Mouse (Mus musculus) liver, embryonic 13.5 days (tissue): ENCODE data around the gene Lrrc4c. TPM values are rescaled to one million over a fixed set of nuclear protein-coding genes. Genes with fewer than 3 reads are reported as not detected.

Experiments used
- ATAC-seq: fragments of 200-750 bp; cut with Nextera tagmentation; 2 replicates; pipeline ENCODE4 v1.8.0; 2017; ENCODE audit warnings: low read depth, mild to moderate bottlenecking, moderate number of reproducible peaks, moderate library complexity
- DNase-seq: peaks from one replicate; pipeline ENCODE4 v3.0.0; 2022
- H3K27ac ChIP-seq: fragments of 300-500 bp; sonication (generic); 2 replicates; pipeline ENCODE4 v1.5.1; 2015; ENCODE audit warnings: moderate library complexity, mild to moderate bottlenecking, inconsistent platforms
- H3K27me3 ChIP-seq: fragments of 300-500 bp; sonication (generic); 2 replicates; pipeline ENCODE4 v1.6.1; 2015; ENCODE audit warnings: mild to moderate bottlenecking, inconsistent platforms
- H3K36me3 ChIP-seq: fragments of 300-500 bp; sonication (generic); 2 replicates; pipeline ENCODE4 v1.6.1; 2015; ENCODE audit warnings: mild to moderate bottlenecking, inconsistent platforms
- H3K4me1 ChIP-seq: fragments of 300-500 bp; sonication (generic); replicated peaks from 2 replicates; pipeline ENCODE4 v1.6.1; 2015; ENCODE audit warnings: inconsistent platforms
- H3K4me2 ChIP-seq: fragments of 300-500 bp; sonication (generic); 2 replicates; pipeline ENCODE4 v1.6.1; 2015; ENCODE audit warnings: inconsistent platforms, mild to moderate bottlenecking, moderate library complexity
- H3K4me3 ChIP-seq: fragments of 300-500 bp; sonication (generic); replicated peaks from 2 replicates; pipeline ENCODE4 v1.5.1; 2015; ENCODE audit warnings: mild to moderate bottlenecking, inconsistent platforms
- H3K9ac ChIP-seq: fragments of 300-500 bp; sonication (generic); 2 replicates; pipeline ENCODE4 v1.6.1; 2015; ENCODE audit warnings: mild to moderate bottlenecking, inconsistent platforms
- H3K9me3 ChIP-seq: fragments of 300-500 bp; sonication (generic); replicated peaks from 2 replicates; pipeline ENCODE4 v1.6.1; 2016; ENCODE audit warnings: inconsistent platforms
- WGBS: fragments of 180-500 bp; shearing (Covaris S2); methylation state at CpG from one replicate; pipeline ENCODE4 v1.1.7; 2015; ENCODE audit not compliant: insufficient replicate concordance; 5-methylcytosine and 5-hydroxymethylcytosine counted together
- polyA plus RNA-seq: library from polyadenylated mRNA; unstranded; fragments of >200 nt; fragmentation: Nextera tagmentation; extraction: Ambion mirVana; gene quantifications from 2 replicates; pipeline ENCODE4 v1.2.1, GENCODE M21; 2015

The Lrrc4c gene
- polyA plus RNA-seq, 1 experiment from 2014 or later: 0.13 TPM

DNA sequence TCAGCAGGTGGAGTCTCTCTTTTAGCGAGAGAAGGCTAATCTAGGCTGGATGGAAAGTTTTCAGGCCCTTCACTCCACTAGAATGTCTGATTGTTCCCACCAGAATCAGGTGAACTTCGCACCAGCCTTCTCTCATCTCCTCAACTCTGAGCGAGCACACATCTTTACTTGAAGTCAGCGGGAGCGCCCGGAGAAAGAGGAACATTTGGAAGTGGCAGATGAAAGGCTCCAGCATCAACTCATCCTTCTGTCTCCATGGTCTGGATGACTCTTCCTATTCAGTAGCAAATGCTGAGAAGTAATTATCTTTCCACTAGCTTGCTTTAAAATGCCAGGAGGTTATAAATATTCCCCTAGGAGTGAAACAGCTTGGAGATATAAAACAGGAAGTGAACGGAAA is 396.6 kb downstream of the Lrrc4c start:
- Histone ChIP-seq H3K9ac (no peak overlapping the region), H3K9me3 (no peaks in the 10 kb centered on the region; the same call in 1 of the 2 replicates), H3K4me3 (no peak overlapping the region), H3K4me2 (no peak overlapping the region), H3K36me3 (no peaks in the 10 kb centered on the region), H3K4me1 (no peaks in the 10 kb centered on the region), H3K27me3 (no peaks in the 10 kb centered on the region), H3K27ac (no peak overlapping the region)
- 74% methylated on average over 7 of the region's 7 CpGs for WGBS
- DNase-seq (no peak), ATAC-seq (no peak)

DNA sequence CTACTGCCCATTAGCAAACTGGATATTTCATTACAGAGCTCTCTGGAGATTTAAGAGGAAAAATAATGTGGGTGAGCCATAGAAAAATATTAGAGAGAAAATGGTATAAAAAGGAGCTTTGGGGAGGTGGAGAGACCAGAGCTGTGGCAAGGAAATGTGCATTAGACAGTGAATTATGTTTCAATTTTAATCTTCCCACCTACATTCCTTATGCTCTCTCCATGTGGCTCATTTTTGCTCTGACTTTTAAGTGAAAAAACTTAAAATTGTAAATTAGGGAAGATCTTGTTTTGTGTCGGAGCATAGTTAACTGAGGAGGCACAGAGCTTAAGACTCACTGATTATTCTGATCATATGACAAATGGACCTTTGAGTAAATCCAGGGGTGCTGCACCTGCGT is 399.4 kb downstream of the Lrrc4c start:
- no peaks in the 10 kb centered on the region for H3K36me3 ChIP-seq
- DNase-seq: no peak
- H3K27ac ChIP-seq: no peak overlapping the region
- no peak overlapping the region for H3K4me3 ChIP-seq
- H3K4me1 ChIP-seq: no peaks in the 10 kb centered on the region
- no peak overlapping the region for H3K4me2 ChIP-seq
- no peaks in the 10 kb centered on the region; the same call in 1 of the 2 replicates for H3K9me3 ChIP-seq
- no peak for ATAC-seq
- 54% methylated on average over 2 of the region's 2 CpGs for WGBS
- H3K27me3 ChIP-seq: no peaks in the 10 kb centered on the region
- H3K9ac ChIP-seq: no peak overlapping the region

DNA sequence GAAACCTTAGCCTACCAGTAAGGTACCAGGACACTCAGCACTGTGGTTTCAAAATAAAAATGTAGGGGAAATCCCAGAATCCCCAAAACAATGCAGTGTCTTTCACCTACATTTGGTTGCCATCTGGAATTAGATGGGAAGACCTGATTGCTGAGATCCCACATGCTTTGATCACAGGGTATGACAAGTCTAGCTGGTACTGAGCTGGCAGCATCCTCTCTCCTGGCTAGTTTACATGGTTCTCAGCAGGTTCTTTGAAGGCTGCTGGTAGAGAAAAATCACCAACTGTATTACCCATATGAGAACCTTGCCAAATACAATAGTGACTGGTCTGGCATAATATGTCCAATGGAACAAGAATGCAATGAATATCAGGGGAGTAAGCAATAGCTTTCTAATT is 405.4 kb downstream of the Lrrc4c start:
- no peaks in the 10 kb centered on the region for H3K36me3 ChIP-seq
- H3K4me1 ChIP-seq: no peaks in the 10 kb centered on the region
- no peak for ATAC-seq
- no peaks in the 10 kb centered on the region for H3K9me3 ChIP-seq
- H3K27me3 ChIP-seq: no peaks in the 10 kb centered on the region
- H3K4me2 ChIP-seq: no peak overlapping the region
- no peak for DNase-seq
- H3K27ac ChIP-seq: no peak overlapping the region
- H3K4me3 ChIP-seq: no peak overlapping the region
- no peak overlapping the region for H3K9ac ChIP-seq

DNA sequence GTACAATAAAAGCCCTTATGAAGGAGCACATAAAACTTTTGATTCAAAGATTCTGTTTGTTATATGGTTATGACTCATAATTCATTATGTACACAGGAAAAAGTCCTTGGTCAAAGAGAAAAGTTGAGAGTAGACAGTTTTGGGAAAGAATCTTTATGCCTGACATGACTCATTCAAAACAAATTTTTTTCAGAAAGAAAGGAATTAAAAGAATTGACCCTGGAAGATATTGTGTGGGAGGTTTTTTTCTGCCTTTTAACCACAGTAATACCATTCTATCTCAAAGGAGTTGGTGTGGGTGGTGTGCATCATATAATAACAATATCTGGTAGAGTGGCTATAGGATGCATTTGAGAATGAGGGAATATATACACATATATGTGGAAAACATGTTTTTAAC is 418.1 kb downstream of the Lrrc4c start:
- Histone ChIP-seq H3K4me3 (no peak overlapping the region), H3K36me3 (no peaks in the 10 kb centered on the region), H3K4me2 (no peak overlapping the region), H3K9ac (no peak overlapping the region), H3K27me3 (no peaks in the 10 kb centered on the region), H3K9me3 (no peaks in the 10 kb centered on the region; the same call in 1 of the 2 replicates), H3K27ac (no peak overlapping the region), H3K4me1 (no peaks in the 10 kb centered on the region)
- ATAC-seq (no peak), DNase-seq (no peak)

DNA sequence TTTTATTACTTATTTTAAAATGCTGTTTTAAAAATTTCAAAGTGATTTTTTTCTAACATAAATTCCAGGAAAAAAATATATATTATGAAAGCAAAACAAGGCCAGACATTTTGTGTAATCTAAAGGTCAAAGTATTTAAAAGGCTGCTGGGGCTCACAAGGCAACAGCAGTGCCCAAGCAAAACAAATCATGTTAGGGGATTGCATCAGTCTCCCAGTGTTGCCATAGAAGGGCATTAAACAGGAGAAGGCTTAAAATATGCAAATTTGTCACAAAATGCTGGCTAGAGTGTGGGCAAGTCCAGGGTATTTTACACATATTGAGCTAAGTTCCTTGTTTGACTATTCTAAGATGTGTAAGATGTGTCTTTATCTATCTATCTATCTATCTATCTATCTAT is 437.1 kb downstream of the Lrrc4c start:
- H3K4me3 ChIP-seq: no peak overlapping the region
- H3K4me2 ChIP-seq: no peak overlapping the region
- DNase-seq: no peak
- no peaks in the 10 kb centered on the region for H3K9me3 ChIP-seq
- no peak overlapping the region for H3K27ac ChIP-seq
- no peak for ATAC-seq
- H3K36me3 ChIP-seq: no peaks in the 10 kb centered on the region
- H3K9ac ChIP-seq: no peak overlapping the region
- H3K4me1 ChIP-seq: no peaks in the 10 kb centered on the region
- H3K27me3 ChIP-seq: no peaks in the 10 kb centered on the region

DNA sequence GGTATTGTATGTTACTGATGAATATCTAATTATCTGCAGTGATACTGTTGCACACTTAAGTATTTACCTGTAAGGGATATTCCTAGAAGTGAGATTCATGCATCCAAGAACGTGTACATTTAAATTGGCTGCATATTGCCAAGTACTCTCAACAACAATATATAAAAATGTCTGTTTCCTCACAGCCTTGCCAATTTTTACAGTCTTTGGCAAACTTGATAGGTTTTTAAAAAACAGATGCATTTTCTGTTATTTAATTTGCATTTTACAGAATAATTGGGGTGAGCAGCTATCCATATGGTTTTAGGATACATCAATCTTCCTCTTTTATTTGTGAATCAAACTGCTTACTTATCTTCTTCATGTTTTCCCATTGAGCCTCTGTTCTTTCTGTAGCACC is 439.7 kb downstream of the Lrrc4c start:
- no peaks in the 10 kb centered on the region for H3K36me3 ChIP-seq
- DNase-seq (no peak), ATAC-seq (no peak)
- no peak overlapping the region for H3K4me2 ChIP-seq
- H3K4me3 ChIP-seq: no peak overlapping the region
- no peaks in the 10 kb centered on the region for H3K9me3 ChIP-seq
- H3K4me1 ChIP-seq: no peaks in the 10 kb centered on the region
- no peak overlapping the region for H3K27ac ChIP-seq
- no peaks in the 10 kb centered on the region for H3K27me3 ChIP-seq
- no peak overlapping the region for H3K9ac ChIP-seq
- 44% methylated on average over 1 of the region's 1 CpGs for WGBS

DNA sequence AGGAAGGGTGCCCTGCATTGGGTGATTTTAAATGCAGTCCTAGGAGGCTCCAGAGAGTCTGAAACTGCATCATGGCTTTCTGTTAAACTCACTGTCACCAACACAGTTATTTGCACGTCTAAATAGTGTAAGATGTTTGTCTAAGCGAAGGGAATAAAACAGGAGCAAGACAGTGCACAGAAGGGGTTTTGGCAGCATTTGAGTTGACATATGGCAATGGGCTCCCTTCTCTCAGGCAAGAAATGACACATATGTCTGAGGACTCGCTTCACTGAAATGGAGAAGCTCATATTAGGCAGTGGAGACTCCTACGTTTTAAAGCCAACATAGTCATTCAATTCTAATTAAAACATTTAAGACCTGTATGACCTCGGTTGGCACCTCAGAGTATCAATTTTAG is 445.6 kb downstream of the Lrrc4c start:
- no peak for ATAC-seq
- 63% methylated on average over 5 of the region's 5 CpGs for WGBS
- H3K36me3 ChIP-seq: no peaks in the 10 kb centered on the region
- no peak overlapping the region for H3K9ac ChIP-seq
- no peak for DNase-seq
- H3K4me1 ChIP-seq: no peaks in the 10 kb centered on the region
- H3K4me2 ChIP-seq: no peak overlapping the region
- H3K27ac ChIP-seq: no peak overlapping the region
- no peaks in the 10 kb centered on the region for H3K27me3 ChIP-seq
- no peak overlapping the region for H3K4me3 ChIP-seq
- no peaks in the 10 kb centered on the region for H3K9me3 ChIP-seq

DNA sequence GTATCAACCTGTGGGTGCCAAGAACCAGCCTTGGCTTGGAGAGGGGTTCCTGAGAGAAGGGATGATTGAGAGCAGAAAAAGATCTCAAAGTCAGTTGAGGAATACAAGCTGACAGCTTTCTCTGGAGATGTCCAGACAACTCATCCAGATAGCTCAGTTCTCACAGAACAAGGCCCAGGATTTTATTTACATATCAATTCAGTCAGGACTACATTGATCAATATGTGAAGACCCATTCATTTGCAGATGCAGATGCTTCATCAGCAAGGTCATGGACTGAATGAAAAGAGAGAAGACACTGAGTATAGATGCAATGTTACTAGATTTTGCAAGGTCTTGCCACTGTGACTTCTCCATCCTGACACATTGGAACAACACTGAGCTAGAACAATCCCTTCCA is 457.4 kb downstream of the Lrrc4c start:
- Histone ChIP-seq H3K9me3 (no peaks in the 10 kb centered on the region), H3K4me3 (no peak overlapping the region), H3K4me1 (no peaks in the 10 kb centered on the region), H3K4me2 (no peak overlapping the region), H3K9ac (no peak overlapping the region), H3K27ac (no peak overlapping the region), H3K27me3 (no peaks in the 10 kb centered on the region), H3K36me3 (no peaks in the 10 kb centered on the region)
- DNase-seq: no peak
- no peak for ATAC-seq

DNA sequence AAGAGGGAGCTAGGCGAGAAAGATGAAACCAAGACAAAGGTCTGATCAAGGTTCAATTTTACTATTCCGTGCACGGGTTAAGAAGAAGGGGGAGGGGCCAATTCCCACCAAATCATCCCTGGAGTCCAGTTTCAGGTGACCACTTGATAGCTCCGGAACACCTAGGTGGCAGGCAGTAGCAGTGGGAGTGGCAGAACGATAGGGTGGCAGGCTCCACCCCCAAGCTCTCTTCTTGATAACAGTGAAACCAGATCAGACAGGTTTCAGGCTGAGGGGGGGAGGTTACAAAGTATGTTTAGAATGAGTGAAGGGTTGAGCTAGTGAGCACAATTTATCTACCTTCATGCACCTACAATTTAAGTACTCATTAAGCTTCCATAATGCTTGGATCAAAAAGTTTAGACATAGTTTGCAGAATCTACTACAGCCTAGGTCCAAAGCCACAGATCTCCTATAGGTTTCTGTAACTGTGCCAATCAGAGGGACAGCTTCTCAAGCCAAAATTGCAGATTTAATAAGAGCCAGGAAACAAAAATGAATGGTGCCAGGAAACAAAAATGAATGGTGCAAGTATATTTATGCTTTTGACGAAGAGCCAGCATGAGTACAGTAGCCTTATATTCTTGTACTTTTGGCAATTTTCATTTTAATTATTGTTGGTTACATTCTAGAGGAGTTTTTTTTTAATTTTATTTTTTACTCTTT is 478.9 kb downstream of the Lrrc4c start:
- no peaks in the 10 kb centered on the region for H3K27me3 ChIP-seq
- no peak overlapping the region for H3K4me3 ChIP-seq
- H3K9ac ChIP-seq: no peak overlapping the region
- H3K9me3 ChIP-seq: no peaks in the 10 kb centered on the region
- no peaks in the 10 kb centered on the region for H3K36me3 ChIP-seq
- no peak overlapping the region for H3K4me2 ChIP-seq
- no peak for DNase-seq
- H3K27ac ChIP-seq: no peak overlapping the region
- 24% methylated on average over 6 of the region's 6 CpGs for WGBS
- H3K4me1 ChIP-seq: no peaks in the 10 kb centered on the region
- no peak for ATAC-seq

DNA sequence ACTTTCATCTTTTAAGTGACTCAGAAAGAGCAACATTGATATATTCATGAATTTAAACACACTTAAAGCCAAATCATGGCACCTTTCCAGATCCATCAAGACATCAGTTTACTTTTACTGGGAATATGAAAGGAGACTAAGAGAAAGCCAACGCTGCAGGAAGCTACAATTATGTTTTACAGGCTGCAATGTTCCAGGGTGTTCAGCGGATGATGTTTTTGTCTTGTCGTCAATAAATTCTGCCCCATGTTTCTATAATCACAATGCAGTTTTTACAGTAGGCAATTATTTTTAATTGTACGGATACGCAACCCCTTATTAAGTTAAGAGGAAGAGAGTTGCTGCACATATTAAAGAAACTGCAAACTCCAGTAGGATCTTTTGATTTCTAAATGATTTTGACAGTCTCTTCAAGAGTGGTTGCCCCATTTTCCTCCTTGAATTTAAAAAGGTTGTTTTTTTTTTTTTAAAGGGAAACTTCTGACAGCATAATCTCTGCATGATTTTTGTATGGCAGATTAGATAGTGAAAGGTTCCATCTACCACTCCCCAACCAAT is 532.9 kb downstream of the Lrrc4c start:
- no peaks in the 10 kb centered on the region for H3K27me3 ChIP-seq
- no peak for ATAC-seq
- WGBS: 77% methylated on average over 5 of the region's 5 CpGs
- no peaks in the 10 kb centered on the region for H3K9me3 ChIP-seq
- no peak overlapping the region for H3K4me2 ChIP-seq
- no peaks in the 10 kb centered on the region for H3K4me1 ChIP-seq
- H3K4me3 ChIP-seq: no peak overlapping the region
- H3K27ac ChIP-seq: no peak overlapping the region
- no peak overlapping the region for H3K9ac ChIP-seq
- no peaks in the 10 kb centered on the region for H3K36me3 ChIP-seq
- no peak for DNase-seq

DNA sequence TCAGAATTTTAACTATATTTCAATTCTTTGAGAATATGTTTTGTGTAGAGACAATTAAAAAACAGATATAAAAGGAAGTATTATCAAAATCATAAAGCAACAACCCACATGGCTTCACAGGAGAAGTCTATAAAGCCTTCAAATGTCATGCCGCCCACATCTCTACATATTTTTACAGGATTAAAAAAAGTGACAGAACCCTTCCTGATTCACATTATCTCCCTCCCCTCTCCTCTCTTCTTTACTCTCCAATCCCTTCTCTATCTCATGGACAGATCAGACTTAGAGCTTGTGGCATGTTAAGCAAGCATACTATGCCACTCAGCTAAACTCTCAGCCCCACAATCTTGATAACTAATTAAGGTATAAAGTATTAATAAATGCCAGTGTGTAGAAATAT is 535.8 kb downstream of the Lrrc4c start:
- DNase-seq: no peak

DNA sequence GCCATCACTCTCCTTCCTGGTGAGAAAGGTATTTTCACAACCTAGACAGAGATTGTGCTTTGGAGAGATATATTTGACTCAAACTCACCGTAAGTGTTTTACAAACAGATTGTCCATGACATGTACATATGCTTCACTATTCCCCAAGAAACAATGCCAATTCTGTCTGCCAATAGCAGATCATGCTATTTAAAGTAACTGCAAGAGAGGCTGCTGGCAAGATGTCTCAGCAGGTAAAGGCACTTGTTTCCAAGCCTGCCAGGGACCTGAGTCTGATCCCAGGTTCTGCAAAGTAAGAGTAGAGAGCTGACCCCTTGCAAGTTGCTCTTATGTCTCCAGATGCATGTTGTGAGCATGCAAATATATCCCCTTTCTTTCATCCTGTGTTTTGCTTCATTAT is 558.1 kb downstream of the Lrrc4c start:
- Histone ChIP-seq H3K9ac (no peak overlapping the region), H3K27ac (no peak overlapping the region), H3K4me2 (no peak overlapping the region), H3K36me3 (no peaks in the 10 kb centered on the region), H3K4me1 (no peaks in the 10 kb centered on the region), H3K4me3 (no peak overlapping the region), H3K9me3 (no peaks in the 10 kb centered on the region), H3K27me3 (no peaks in the 10 kb centered on the region)
- ATAC-seq (no peak), DNase-seq (no peak)
- 89% methylated on average over 1 of the region's 1 CpGs for WGBS

More for the DNA sequence above, 535.8 kb downstream of the Lrrc4c start:
- H3K36me3 ChIP-seq: no peaks in the 10 kb centered on the region
- 75% methylated on average over 1 of the region's 1 CpGs for WGBS
- no peak for ATAC-seq
- no peaks in the 10 kb centered on the region for H3K9me3 ChIP-seq
- H3K27ac ChIP-seq: no peak overlapping the region
- H3K4me1 ChIP-seq: no peaks in the 10 kb centered on the region
- H3K9ac ChIP-seq: no peak overlapping the region
- H3K4me2 ChIP-seq: no peak overlapping the region
- H3K27me3 ChIP-seq: no peaks in the 10 kb centered on the region
- no peak overlapping the region for H3K4me3 ChIP-seq
